Mouse (Mus musculus) hindbrain, embryonic 15.5 days (tissue): ENCODE data around the gene Gm20388. TPM values are rescaled to one million over a fixed set of nuclear protein-coding genes. Genes with fewer than 3 reads are reported as not detected.
"Not testable (repeated sequence)": the region's sequence is repeated elsewhere in the genome, so short reads cannot be mapped to it uniquely, and the experiment has no call there.

Experiments used
- ATAC-seq: fragments of 200-750 bp; cut with Nextera tagmentation; 2 replicates; pipeline ENCODE4 v1.8.0; 2017; ENCODE audit warnings: low read depth, moderate number of reproducible peaks, moderate TSS enrichment; ENCODE audit not compliant: low FRiP score
- H3K27ac ChIP-seq: fragments of 300-500 bp; sonication (generic); replicated peaks from 2 replicates; pipeline ENCODE4 v1.5.1; 2015; ENCODE audit warnings: mild to moderate bottlenecking, inconsistent platforms
- H3K27me3 ChIP-seq: fragments of 300-500 bp; sonication (generic); 2 replicates; pipeline ENCODE4 v1.6.1; 2015; ENCODE audit warnings: control low read depth, inconsistent platforms
- H3K36me3 ChIP-seq: fragments of 300-500 bp; sonication (generic); 2 replicates; pipeline ENCODE4 v1.6.1; 2015; ENCODE audit warnings: control low read depth, inconsistent platforms
- H3K4me1 ChIP-seq: fragments of 300-500 bp; sonication (generic); replicated peaks from 2 replicates; pipeline ENCODE4 v1.6.1; 2015; ENCODE audit warnings: control low read depth, inconsistent platforms
- H3K4me2 ChIP-seq: fragments of 300-500 bp; sonication (generic); 2 replicates; pipeline ENCODE4 v1.6.1; 2015; ENCODE audit warnings: moderate library complexity, mild to moderate bottlenecking, inconsistent platforms
- H3K4me3 ChIP-seq: fragments of 300-500 bp; sonication (generic); 2 replicates; pipeline ENCODE4 v1.5.1; 2015; ENCODE audit warnings: mild to moderate bottlenecking, inconsistent platforms
- H3K9ac ChIP-seq: fragments of 300-500 bp; sonication (generic); 2 replicates; pipeline ENCODE4 v1.6.1; 2015; ENCODE audit warnings: inconsistent platforms
- H3K9me3 ChIP-seq: fragments of 300-500 bp; sonication (generic); 2 replicates; pipeline ENCODE4 v1.6.1; 2016; ENCODE audit warnings: control low read depth, inconsistent platforms
- WGBS: fragments of 180-500 bp; shearing (Covaris S2); methylation state at CpG from one replicate; pipeline ENCODE4 v1.1.7; 2015; 5-methylcytosine and 5-hydroxymethylcytosine counted together
- polyA plus RNA-seq: library from polyadenylated mRNA; unstranded; fragments of >200 nt; fragmentation: Nextera tagmentation; extraction: Ambion mirVana; gene quantifications from 2 replicates; pipeline ENCODE4 v1.2.1, GENCODE M21; 2015

Gene Gm20388
- polyA plus RNA-seq, 1 experiment from 2014 or later = 5.4 TPM

DNA sequence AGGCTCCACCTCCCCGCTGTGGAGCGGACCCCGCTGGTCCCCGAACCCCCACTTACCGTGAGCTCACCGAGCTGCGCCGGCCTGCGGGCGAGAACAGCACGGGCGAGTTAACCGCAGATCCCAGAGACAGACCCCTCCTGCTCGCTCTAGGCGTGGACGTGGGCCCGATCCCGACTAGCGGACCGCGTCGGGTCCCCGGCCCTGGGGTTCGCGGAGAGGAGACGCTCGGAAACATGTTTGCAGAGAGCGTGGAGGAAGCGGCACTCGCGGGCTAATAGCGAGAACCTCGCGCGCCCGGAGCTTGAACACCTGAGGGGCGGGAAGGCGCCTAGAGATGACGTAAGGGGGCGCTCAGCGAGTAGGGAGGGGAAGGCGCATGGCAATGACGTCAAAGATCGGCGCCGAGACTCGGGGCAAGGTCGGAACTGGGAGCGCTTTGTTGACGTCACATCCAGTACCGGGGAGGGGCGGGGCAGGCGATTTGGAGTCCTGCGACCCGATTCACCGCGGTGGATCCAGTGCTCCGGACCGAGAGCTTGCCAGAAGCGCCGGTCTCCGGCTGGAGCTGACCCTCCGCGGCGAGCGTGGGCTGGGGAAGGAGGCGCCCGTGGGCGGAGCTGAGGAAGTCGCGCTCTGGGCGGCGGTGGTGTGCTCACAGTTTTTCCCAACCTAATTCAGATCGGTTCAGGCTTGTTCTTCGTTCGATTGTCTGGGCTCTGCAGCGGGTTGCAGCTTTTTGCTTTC, 4038.5 kb downstream of the Gm20388 start, which contains the start of gene Nup133:
Gene Nup133 (minus strand): TSS at position 324 of the 744 bp plus-strand sequence.
- Histone ChIP-seq H3K9ac (peak within 1 kb of the TSS; percentile 78), H3K4me3 (peak within 1 kb of the TSS; percentile 91), H3K36me3 (peaks cover 22% of the 10 kb centered on the region), H3K27ac (peak within 1 kb of the TSS; percentile 87), H3K27me3 (no peaks in the 10 kb centered on the region), H3K4me2 (peak within 1 kb of the TSS; percentile 87), H3K4me1 (peaks cover 18% of the 10 kb centered on the region), H3K9me3 (no peaks in the 10 kb centered on the region)
- under 1% methylated on average over 77 of the region's 77 CpGs for WGBS
- peak; percentile 89 for ATAC-seq

- Histone ChIP-seq H3K9me3 (no peaks in the 10 kb centered on the region), H3K4me1 (peaks cover 18% of the 10 kb centered on the region), H3K4me2 (peak overlapping the region; percentile 87), H3K27ac (peak overlapping the region; percentile 87), H3K27me3 (no peaks in the 10 kb centered on the region), H3K4me3 (peak overlapping the region; percentile 91), H3K36me3 (peaks cover 24% of the 10 kb centered on the region; the same call in 1 of the 2 replicates), H3K9ac (peak overlapping the region; percentile 64)
- WGBS = 4% methylated on average over 10 of the region's 10 CpGs
- ATAC-seq = 0 out of 2 replicates have a peak, but pooled peaks have one; percentile 51
Measured at GRCm38 (mm10) chr8:123949686-123949986, 4039.0 kb downstream of the Gm20388 start.

DNA sequence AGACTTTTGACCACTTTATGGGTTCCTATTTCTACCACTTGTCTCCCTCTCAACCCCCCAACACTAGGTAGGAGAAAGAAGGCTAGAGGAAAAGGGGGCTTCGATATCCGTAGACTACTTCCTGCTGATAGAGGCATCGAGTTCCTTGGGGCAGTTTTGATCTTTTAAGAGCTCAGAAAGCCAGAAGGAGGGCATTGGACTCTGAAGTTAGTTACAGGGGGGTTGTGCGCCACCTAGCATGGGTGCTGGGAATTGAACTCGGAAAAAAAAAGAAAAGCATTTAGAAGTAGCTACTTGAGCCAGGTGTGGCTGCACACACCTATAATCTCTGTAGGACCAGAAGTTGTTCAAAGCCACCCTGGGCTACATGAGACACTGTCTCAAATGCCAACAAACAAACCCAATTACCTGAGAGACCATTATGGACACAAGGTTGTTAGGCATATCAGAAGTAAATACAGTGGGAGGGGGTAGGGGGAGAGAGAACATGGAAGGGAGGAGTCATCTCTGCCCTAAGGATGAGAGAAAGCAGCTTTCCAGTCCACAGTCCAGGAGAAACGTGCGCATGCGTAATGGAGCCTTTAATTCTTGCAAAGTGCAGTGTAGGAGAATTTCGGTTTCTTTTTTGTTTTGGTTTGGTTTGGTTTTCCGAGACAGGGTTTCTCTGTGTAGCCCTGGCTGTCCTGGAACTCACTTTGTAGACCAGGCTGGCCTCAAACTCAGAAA, 4039.6 kb downstream of the Gm20388 start:
- Histone ChIP-seq H3K27me3 (no peaks in the 10 kb centered on the region), H3K4me1 (peaks cover 18% of the 10 kb centered on the region), H3K9me3 (no peaks in the 10 kb centered on the region), H3K27ac (no peak overlapping the region), H3K9ac (peak overlapping the region; percentile 64), H3K4me2 (peak overlapping the region; percentile 87), H3K36me3 (peaks cover 25% of the 10 kb centered on the region; the same call in 1 of the 2 replicates), H3K4me3 (peak overlapping the region; percentile 91)
- no peak for ATAC-seq
- 33% methylated on average over 10 of the region's 10 CpGs for WGBS

DNA sequence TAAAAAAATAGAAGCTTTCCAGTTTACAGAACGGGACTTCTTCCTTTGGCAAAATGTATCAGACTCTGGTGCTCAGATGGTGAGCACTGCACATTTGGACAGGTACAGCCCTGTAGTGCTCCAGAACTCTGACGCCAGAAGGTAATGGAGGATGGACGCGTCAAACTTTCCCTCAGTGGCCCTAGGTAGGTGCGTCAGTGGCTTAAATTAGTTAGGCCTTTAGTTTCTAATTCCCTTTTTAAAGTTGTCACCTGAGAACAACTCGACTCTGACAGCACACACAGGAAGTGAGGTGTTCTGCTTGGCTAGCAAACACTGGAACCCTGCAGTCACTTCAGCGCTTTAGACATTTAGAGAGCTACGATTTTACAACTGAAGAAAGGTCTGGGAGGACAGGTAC, 4043.0 kb downstream of the Gm20388 start:
- no peak overlapping the region for H3K9ac ChIP-seq
- H3K4me3 ChIP-seq = no peak overlapping the region
- H3K4me1 ChIP-seq = peaks cover 10% of the 10 kb centered on the region
- H3K27ac ChIP-seq = no peak overlapping the region
- ATAC-seq = no peak
- WGBS = 86% methylated on average over 8 of the region's 8 CpGs
- no peaks in the 10 kb centered on the region for H3K9me3 ChIP-seq
- peaks cover 40% of the 10 kb centered on the region for H3K36me3 ChIP-seq
- no peaks in the 10 kb centered on the region for H3K27me3 ChIP-seq
- no peak overlapping the region for H3K4me2 ChIP-seq

DNA sequence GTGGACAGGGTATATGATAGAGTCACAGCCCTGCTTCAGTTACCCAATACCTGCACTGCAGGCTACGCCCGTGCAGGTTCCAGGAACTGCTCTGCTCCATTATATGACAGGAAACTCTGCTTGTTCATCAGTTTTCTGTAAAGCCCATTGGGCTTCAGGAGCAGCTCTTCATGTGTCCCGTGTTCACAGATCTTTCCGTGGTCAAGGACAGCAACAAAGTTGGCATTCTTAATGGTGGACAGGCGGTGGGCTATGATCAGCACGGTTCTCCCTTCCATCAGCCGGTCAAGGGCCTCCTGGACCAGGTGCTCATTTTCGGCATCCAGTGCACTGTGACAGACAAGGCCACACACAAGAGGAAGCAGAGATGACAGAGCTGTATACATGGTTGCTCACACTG, 4043.6 kb downstream of the Gm20388 start:
- peaks cover 41% of the 10 kb centered on the region for H3K36me3 ChIP-seq
- no peaks in the 10 kb centered on the region for H3K27me3 ChIP-seq
- peaks cover 9% of the 10 kb centered on the region for H3K4me1 ChIP-seq
- no peak overlapping the region for H3K27ac ChIP-seq
- ATAC-seq = no peak
- H3K9me3 ChIP-seq = no peaks in the 10 kb centered on the region
- WGBS = 91% methylated on average over 8 of the region's 8 CpGs
- H3K9ac ChIP-seq = no peak overlapping the region
- H3K4me2 ChIP-seq = no peak overlapping the region
- no peak overlapping the region for H3K4me3 ChIP-seq

DNA sequence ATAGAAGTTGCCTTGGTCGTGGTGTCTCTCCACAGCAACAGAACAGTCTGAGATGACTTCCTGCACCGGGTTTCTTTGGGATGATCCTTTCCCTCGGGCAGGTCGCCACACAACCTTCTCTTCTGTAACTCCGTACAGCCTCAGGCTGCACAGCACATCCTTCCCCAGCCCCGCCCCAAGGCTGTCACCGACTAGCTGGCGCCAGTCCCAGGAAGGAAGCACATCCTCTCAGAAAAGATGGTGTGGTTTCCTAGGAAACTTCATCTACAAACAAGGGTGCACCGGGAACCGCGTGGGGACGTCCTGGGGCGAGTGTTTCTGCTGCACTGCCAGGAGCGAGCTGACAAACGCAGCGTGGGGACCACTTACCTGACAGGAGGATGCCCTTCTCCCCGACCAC, 4047.5 kb downstream of the Gm20388 start:
- WGBS = 79% methylated on average over 17 of the region's 17 CpGs
- no peaks in the 10 kb centered on the region for H3K27me3 ChIP-seq
- no peak overlapping the region for H3K4me3 ChIP-seq
- no peaks in the 10 kb centered on the region for H3K9me3 ChIP-seq
- H3K36me3 ChIP-seq = peaks cover 57% of the 10 kb centered on the region
- H3K4me2 ChIP-seq = no peak overlapping the region
- no peaks in the 10 kb centered on the region for H3K4me1 ChIP-seq
- H3K9ac ChIP-seq = no peak overlapping the region
- no peak for ATAC-seq
- no peak overlapping the region for H3K27ac ChIP-seq

DNA sequence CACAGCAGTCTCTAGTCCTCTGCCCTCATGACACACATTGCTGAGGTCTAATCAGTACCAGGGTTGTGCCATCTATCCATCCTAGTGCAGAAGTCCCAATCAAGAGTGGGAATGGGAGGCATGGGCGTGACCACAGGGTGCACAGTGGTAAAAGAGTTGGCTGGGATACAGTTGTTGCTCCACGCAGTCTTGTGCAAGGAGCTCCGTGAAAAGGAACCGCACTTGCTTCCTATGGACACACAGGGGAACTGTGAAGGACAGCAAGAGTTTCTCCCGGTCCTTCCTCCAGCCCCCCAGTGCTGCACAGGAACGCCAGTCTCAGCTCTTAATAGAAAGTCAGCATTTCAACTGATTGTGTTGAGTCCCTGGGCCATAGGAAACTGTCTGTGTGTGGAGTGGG, 4048.8 kb downstream of the Gm20388 start:
- peaks cover 57% of the 10 kb centered on the region for H3K36me3 ChIP-seq

GRCm38 (mm10) chr8:123960056-123960455, 4049.4 kb downstream of the Gm20388 start:
- no peak overlapping the region for H3K27ac ChIP-seq
- ATAC-seq = no peak
- H3K36me3 ChIP-seq = peaks cover 60% of the 10 kb centered on the region
- H3K9ac ChIP-seq = no peak overlapping the region
- WGBS = 92% methylated on average over 9 of the region's 9 CpGs
- H3K4me2 ChIP-seq = no peak overlapping the region
- H3K4me3 ChIP-seq = no peak overlapping the region
- no peaks in the 10 kb centered on the region for H3K9me3 ChIP-seq
- no peaks in the 10 kb centered on the region for H3K27me3 ChIP-seq
- H3K4me1 ChIP-seq = no peaks in the 10 kb centered on the region

More for the DNA sequence above, 4048.8 kb downstream of the Gm20388 start:
- no peak for ATAC-seq
- Histone ChIP-seq H3K4me1 (no peaks in the 10 kb centered on the region), H3K27ac (no peak overlapping the region), H3K9me3 (no peaks in the 10 kb centered on the region), H3K4me2 (no peak overlapping the region), H3K27me3 (no peaks in the 10 kb centered on the region), H3K4me3 (no peak overlapping the region), H3K9ac (no peak overlapping the region)
- WGBS = 93% methylated on average over 6 of the region's 6 CpGs

GRCm38 (mm10) chr8:123960556-123960955, 4049.9 kb downstream of the Gm20388 start:
- not testable (repeated sequence) for H3K4me1 ChIP-seq, H3K4me3 ChIP-seq, H3K27ac ChIP-seq, H3K27me3 ChIP-seq, H3K4me2 ChIP-seq, H3K9ac ChIP-seq, H3K9me3 ChIP-seq, ATAC-seq
- H3K36me3 ChIP-seq = peaks cover 57% of the 10 kb centered on the region
- WGBS = 76% methylated on average over 5 of the region's 5 CpGs

DNA sequence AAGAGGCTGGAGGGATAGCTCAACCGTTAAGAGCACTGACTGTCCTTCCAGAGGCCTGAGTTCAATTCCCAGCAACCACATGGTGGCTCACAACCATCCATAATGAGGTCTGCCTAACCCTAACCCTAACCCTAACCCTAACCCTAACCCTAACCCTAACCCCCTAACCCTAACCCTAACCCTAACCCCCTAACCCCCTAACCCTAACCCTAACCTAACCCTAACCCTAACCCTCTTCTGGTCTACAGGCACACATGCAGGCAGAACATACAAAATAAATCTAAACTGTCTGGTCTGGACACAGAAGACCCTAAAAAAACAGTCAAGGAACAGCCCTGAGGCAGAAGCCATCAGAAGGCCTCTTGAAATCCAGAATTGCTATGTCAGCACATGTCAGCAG, 4050.7 kb downstream of the Gm20388 start:
- no peak for ATAC-seq
- Histone ChIP-seq H3K4me2 (no peak overlapping the region), H3K4me3 (no peak overlapping the region), H3K27me3 (no peaks in the 10 kb centered on the region), H3K27ac (no peak overlapping the region), H3K9me3 (no peaks in the 10 kb centered on the region), H3K36me3 (peaks cover 59% of the 10 kb centered on the region), H3K9ac (no peak overlapping the region), H3K4me1 (no peaks in the 10 kb centered on the region)
- WGBS = 71% methylated on average over 1 of the region's 1 CpGs

GRCm38 (mm10) chr8:123966896-123967295, 4056.3 kb downstream of the Gm20388 start:
- Histone ChIP-seq H3K36me3 (peaks cover 51% of the 10 kb centered on the region), H3K27ac (no peak overlapping the region), H3K9me3 (no peaks in the 10 kb centered on the region), H3K9ac (no peak overlapping the region), H3K4me2 (no peak overlapping the region), H3K4me1 (no peaks in the 10 kb centered on the region), H3K4me3 (no peak overlapping the region), H3K27me3 (no peaks in the 10 kb centered on the region)
- 79% methylated on average over 2 of the region's 2 CpGs for WGBS
- no peak for ATAC-seq

DNA sequence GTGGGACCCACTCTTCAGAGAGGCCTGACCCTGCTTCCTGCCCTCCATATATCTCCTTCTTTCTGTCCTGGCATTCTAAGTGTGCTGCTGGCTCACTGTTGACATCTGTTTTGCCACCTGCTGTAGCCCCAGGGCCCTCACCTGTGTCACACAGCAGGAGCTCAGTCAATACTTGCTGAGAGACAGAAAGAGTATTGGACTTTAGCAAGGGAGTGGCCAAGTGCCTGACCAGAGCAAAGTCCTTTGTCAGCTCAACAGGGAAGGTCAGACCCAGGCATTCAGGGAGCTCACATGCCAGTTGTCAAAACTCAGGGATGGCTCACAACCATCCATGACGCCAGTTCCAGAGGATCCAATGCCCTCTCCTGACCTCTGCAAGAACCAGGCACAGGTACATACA, 4062.9 kb downstream of the Gm20388 start:
- Histone ChIP-seq H3K4me2 (no peak overlapping the region), H3K9me3 (no peaks in the 10 kb centered on the region), H3K36me3 (peaks cover 16% of the 10 kb centered on the region; the same call in 1 of the 2 replicates), H3K9ac (no peak overlapping the region), H3K27me3 (no peaks in the 10 kb centered on the region), H3K4me1 (no peaks in the 10 kb centered on the region), H3K4me3 (no peak overlapping the region), H3K27ac (no peak overlapping the region)
- ATAC-seq = no peak
- WGBS = 81% methylated on average over 1 of the region's 1 CpGs
